Mouse (Mus musculus) forebrain, embryonic 15.5 days (tissue): Measurements from ENCODE around the gene Krt42. TPM values are rescaled to one million over a fixed set of nuclear protein-coding genes. Genes with fewer than 3 reads are reported as not detected.
"Not testable (repeated sequence)": the region's sequence is repeated elsewhere in the genome, so short reads cannot be mapped to it uniquely, and the experiment has no call there.

Experiments used
- ATAC-seq: fragments of 200-750 bp; cut with Nextera tagmentation; replicated peaks from 2 replicates; pipeline ENCODE4 v1.8.0; 2017; ENCODE audit warnings: mild to moderate bottlenecking, moderate TSS enrichment, moderate library complexity
- H3K27ac ChIP-seq: fragments of 300-500 bp; sonication (generic); replicated peaks from 2 replicates; pipeline ENCODE4 v1.5.1; 2015; ENCODE audit warnings: mild to moderate bottlenecking, inconsistent platforms
- H3K27me3 ChIP-seq: fragments of 300-500 bp; sonication (generic); 2 replicates; pipeline ENCODE4 v1.6.1; 2015; ENCODE audit warnings: inconsistent platforms
- H3K36me3 ChIP-seq: fragments of 300-500 bp; sonication (generic); 2 replicates; pipeline ENCODE4 v1.6.1; 2015; ENCODE audit warnings: mild to moderate bottlenecking, inconsistent platforms
- H3K4me1 ChIP-seq: fragments of 300-500 bp; sonication (generic); 2 replicates; pipeline ENCODE4 v1.6.1; 2015; ENCODE audit warnings: inconsistent platforms
- H3K4me2 ChIP-seq: fragments of 300-500 bp; sonication (generic); replicated peaks from 2 replicates; pipeline ENCODE4 v1.6.1; 2015; ENCODE audit warnings: mild to moderate bottlenecking, inconsistent platforms
- H3K4me3 ChIP-seq: fragments of 300-500 bp; sonication (generic); 2 replicates; pipeline ENCODE4 v1.5.1; 2015; ENCODE audit warnings: mild to moderate bottlenecking, inconsistent platforms
- H3K9ac ChIP-seq: fragments of 300-500 bp; sonication (generic); replicated peaks from 2 replicates; pipeline ENCODE4 v1.6.1; 2015; ENCODE audit warnings: mild to moderate bottlenecking, inconsistent platforms
- H3K9me3 ChIP-seq: fragments of 300-500 bp; sonication (generic); 2 replicates; pipeline ENCODE4 v1.6.1; 2016; ENCODE audit warnings: inconsistent platforms
- WGBS: fragments of 180-500 bp; shearing (Covaris S2); methylation state at CpG from one replicate; pipeline ENCODE4 v1.1.7; 2015; ENCODE audit warnings: mixed read lengths; 5-methylcytosine and 5-hydroxymethylcytosine counted together
- polyA plus RNA-seq: library from polyadenylated mRNA; unstranded; fragments of >200 nt; fragmentation: Nextera tagmentation; extraction: Ambion mirVana; gene quantifications from 2 replicates; pipeline ENCODE4 v1.2.1, GENCODE M21; 2015

Krt42 gene
- polyA plus RNA-seq, 1 experiment from 2014 or later = not detected

- WGBS = 85% methylated on average over 7 of the region's 7 CpGs
Observed at GRCm38 (mm10) chr11:100248852-100249465, 20.7 kb downstream of the Krt42 start, which contains the start of gene Krt16. Gene Krt16, minus strand, starts transcription at chr11:100248902.

GRCm38 (mm10) chr11:100246471-100246870 lies 23.2 kb downstream of the Krt42 start:
- not testable (repeated sequence) for H3K27ac ChIP-seq, H3K4me2 ChIP-seq, H3K9me3 ChIP-seq, H3K9ac ChIP-seq, ATAC-seq, H3K4me3 ChIP-seq, H3K4me1 ChIP-seq, H3K27me3 ChIP-seq, H3K36me3 ChIP-seq
- 82% methylated on average over 7 of the region's 7 CpGs for WGBS

More at GRCm38 (mm10) chr11:100248852-100249465, 20.7 kb downstream of the Krt42 start, which contains the start of gene Krt16:
- Histone ChIP-seq H3K27ac (no peak within 1 kb of the TSS), H3K4me1 (no peaks in the 10 kb centered on the region), H3K9me3 (no peaks in the 10 kb centered on the region), H3K36me3 (no peaks in the 10 kb centered on the region), H3K4me2 (no peak within 1 kb of the TSS), H3K27me3 (no peaks in the 10 kb centered on the region), H3K4me3 (no peak within 1 kb of the TSS), H3K9ac (no peak within 1 kb of the TSS)
- ATAC-seq = no peak

- not testable (repeated sequence) for H3K27me3 ChIP-seq, H3K4me1 ChIP-seq, H3K27ac ChIP-seq, H3K9me3 ChIP-seq, ATAC-seq, H3K4me2 ChIP-seq, H3K36me3 ChIP-seq, H3K9ac ChIP-seq, H3K4me3 ChIP-seq
- WGBS = 88% methylated on average over 4 of the region's 4 CpGs
Observed at GRCm38 (mm10) chr11:100240272-100240671, 29.4 kb downstream of the Krt42 start.

GRCm38 (mm10) chr11:100221741-100222140 lies 47.9 kb downstream of the Krt42 start:
- Histone ChIP-seq H3K4me3 (no peak overlapping the region), H3K9me3 (0 out of 2 replicates have a peak, but pooled peaks cover 7% of the 10 kb centered on the region), H3K9ac (no peak overlapping the region), H3K27ac (no peak overlapping the region), H3K27me3 (no peaks in the 10 kb centered on the region), H3K4me1 (no peaks in the 10 kb centered on the region), H3K36me3 (no peaks in the 10 kb centered on the region), H3K4me2 (no peak overlapping the region)
- 42% methylated on average over 8 of the region's 8 CpGs for WGBS
- no peak for ATAC-seq

GRCm38 (mm10) chr11:100219304-100219703 lies 50.4 kb downstream of the Krt42 start:
- 82% methylated on average over 4 of the region's 4 CpGs for WGBS
- Histone ChIP-seq H3K4me2 (no peak overlapping the region), H3K4me3 (no peak overlapping the region), H3K9me3 (no peaks in the 10 kb centered on the region), H3K4me1 (no peaks in the 10 kb centered on the region), H3K36me3 (no peaks in the 10 kb centered on the region), H3K27ac (no peak overlapping the region), H3K27me3 (no peaks in the 10 kb centered on the region), H3K9ac (no peak overlapping the region)
- no peak for ATAC-seq

Other genes with a start within 250 kb of the Krt42 start
- not detected in 2 replicates for gene Krt33b, start 240.0 kb downstream of the Krt42 start, polyA plus RNA-seq
- not detected in 2 replicates for gene Krt34, start 228.3 kb downstream of the Krt42 start, polyA plus RNA-seq
- not detected in 2 replicates for gene Krt31, start 219.3 kb downstream of the Krt42 start, polyA plus RNA-seq
- gene Krt32, start 181.6 kb downstream of the Krt42 start, polyA plus RNA-seq = not detected in 2 replicates
- gene Krt35, start 173.6 kb downstream of the Krt42 start, polyA plus RNA-seq = not detected in 2 replicates
- not detected in 2 replicates for gene Krt36, start 164.2 kb downstream of the Krt42 start, polyA plus RNA-seq
- not detected in 2 replicates for gene Krt13, start 148.3 kb downstream of the Krt42 start, polyA plus RNA-seq
- gene Krt15, start 133.9 kb downstream of the Krt42 start, polyA plus RNA-seq = 0.60 TPM in 1 of 2 replicates, not detected in the other
- gene Krt19, start 121.2 kb downstream of the Krt42 start, polyA plus RNA-seq = 0.32 and 3.8 TPM in 2 replicates
- not detected in 2 replicates for gene Krt9, start 76.6 kb downstream of the Krt42 start, polyA plus RNA-seq
- gene Krt14, start 62.3 kb downstream of the Krt42 start, polyA plus RNA-seq = 0.25 TPM in 1 of 2 replicates, not detected in the other
- not detected in 2 replicates for gene Krt16, start 21.0 kb downstream of the Krt42 start, polyA plus RNA-seq
- 0.31 TPM in 1 of 2 replicates, not detected in the other for gene Krt17, start 8.8 kb downstream of the Krt42 start, polyA plus RNA-seq
- gene Eif1, start 50.0 kb upstream of the Krt42 start, polyA plus RNA-seq = 1,252 and 1,271 TPM in 2 replicates
- 0.57 and 0.78 TPM in 2 replicates for gene Gast, start 64.5 kb upstream of the Krt42 start, polyA plus RNA-seq
- 94.7 and 128 TPM in 2 replicates for gene Hap1, start 86.3 kb upstream of the Krt42 start, polyA plus RNA-seq
- 51.4 and 55.4 TPM in 2 replicates for gene Jup, start 127.9 kb upstream of the Krt42 start, polyA plus RNA-seq
- gene P3h4, start 145.0 kb upstream of the Krt42 start, polyA plus RNA-seq = 13.5 and 14.4 TPM in 2 replicates
- 16.9 and 17.3 TPM in 2 replicates for gene Fkbp10, start 145.8 kb upstream of the Krt42 start, polyA plus RNA-seq
- gene Nt5c3b, start 171.9 kb upstream of the Krt42 start, polyA plus RNA-seq = 103 and 112 TPM in 2 replicates
- 0.67 and 0.69 TPM in 2 replicates for gene Klhl10, start 172.0 kb upstream of the Krt42 start, polyA plus RNA-seq
- gene Klhl11, start 202.9 kb upstream of the Krt42 start, polyA plus RNA-seq = 13.5 and 14.0 TPM in 2 replicates